Mouse (Mus musculus) bone marrow, adult 2 months (tissue): ENCODE measurements around the gene Tmem117. TPM values are rescaled to one million over a fixed set of nuclear protein-coding genes. Genes with fewer than 3 reads are reported as not detected.

Source experiments
- H3K27ac ChIP-seq: fragments of 200-500 bp; 2 replicates; pipeline ENCODE4 v1.5.1; 2012; ENCODE audit warnings: low read depth, mild to moderate bottlenecking, control low read depth, inconsistent platforms, low read length; ENCODE audit not compliant: control insufficient read depth, poor library complexity, insufficient read depth
- H3K4me1 ChIP-seq: fragments of 200-500 bp; 2 replicates; pipeline ENCODE4 v1.6.1; 2011; ENCODE audit warnings: low read length; ENCODE audit not compliant: control insufficient read depth, insufficient read depth
- H3K4me3 ChIP-seq: fragments of 200-500 bp; replicated peaks from 2 replicates; pipeline ENCODE3; 2011; ENCODE audit warnings: mild to moderate bottlenecking, low read depth, low read length, control low read depth; ENCODE audit not compliant: control insufficient read depth
- CTCF ChIP-seq: fragments of 200-500 bp; IDR thresholded peaks from 2 replicates; pipeline ENCODE4 v1.5.1; 2011; ENCODE audit warnings: low read length, control low read depth; ENCODE audit not compliant: control insufficient read depth, insufficient read depth
- POLR2A ChIP-seq: fragments of 200-500 bp; IDR thresholded peaks from 2 replicates; pipeline ENCODE4 v1.6.1; 2011; ENCODE audit warnings: low read depth, mild to moderate bottlenecking, control low read depth, low read length, borderline replicate concordance; ENCODE audit not compliant: control insufficient read depth
- WGBS: fragments of 180-500 bp; shearing (Covaris S2); methylation state at CpG from one replicate; pipeline ENCODE4 v1.1.7; 2018; 5-methylcytosine and 5-hydroxymethylcytosine counted together
- polyA plus RNA-seq: library from polyadenylated mRNA; stranded (reverse); fragments of >200 nt; gene quantifications from 2 replicates; pipeline ENCODE4 v1.2.4, GENCODE M21; 2011; ENCODE audit warnings: low replicate concordance; ENCODE audit not compliant: missing spikeins, insufficient read depth, insufficient read length

Gene Tmem117
- polyA plus RNA-seq, 1 experiment = 2.0 TPM

- 77% methylated on average over 1 of the region's 1 CpGs for WGBS
- no peak for TF ChIP-seq CTCF
- no peak for TF ChIP-seq POLR2A
- no peaks in the 10 kb centered on the region for H3K4me1 ChIP-seq
Observed at GRCm38 (mm10) chr15:95068023-95068422, 439.0 kb downstream of the Tmem117 start.

GRCm38 (mm10) chr15:95068799-95069198 is 439.8 kb downstream of the Tmem117 start:
- TF ChIP-seq CTCF (no peak), POLR2A (no peak)
- H3K27ac ChIP-seq = no peak overlapping the region
- WGBS = 82% methylated on average over 1 of the region's 1 CpGs
- no peak overlapping the region for H3K4me3 ChIP-seq
- H3K4me1 ChIP-seq = no peaks in the 10 kb centered on the region

More at GRCm38 (mm10) chr15:95068023-95068422, 439.0 kb downstream of the Tmem117 start:
- Histone ChIP-seq H3K27ac (no peak overlapping the region), H3K4me3 (no peak overlapping the region)

- Histone ChIP-seq H3K4me1 (no peaks in the 10 kb centered on the region), H3K4me3 (no peak overlapping the region), H3K27ac (no peak overlapping the region)
- TF ChIP-seq POLR2A = no peak
- TF ChIP-seq CTCF = no peak
- 75% methylated on average over 7 of the region's 7 CpGs for WGBS
Observed at GRCm38 (mm10) chr15:95070881-95071280, 441.8 kb downstream of the Tmem117 start.

GRCm38 (mm10) chr15:95075356-95075755 is 446.3 kb downstream of the Tmem117 start:
- TF ChIP-seq POLR2A (no peak), CTCF (no peak)

GRCm38 (mm10) chr15:95081654-95082053 is 452.6 kb downstream of the Tmem117 start:
- WGBS = 81% methylated on average over 11 of the region's 11 CpGs
- no peak for TF ChIP-seq CTCF
- TF ChIP-seq POLR2A = no peak
- Histone ChIP-seq H3K27ac (no peak overlapping the region), H3K4me1 (no peaks in the 10 kb centered on the region), H3K4me3 (no peak overlapping the region)

More at GRCm38 (mm10) chr15:95075356-95075755, 446.3 kb downstream of the Tmem117 start:
- Histone ChIP-seq H3K27ac (no peak overlapping the region), H3K4me1 (no peaks in the 10 kb centered on the region), H3K4me3 (no peak overlapping the region)
- 84% methylated on average over 12 of the region's 12 CpGs for WGBS

- TF ChIP-seq CTCF (no peak), POLR2A (no peak)
- Histone ChIP-seq H3K4me1 (no peaks in the 10 kb centered on the region), H3K4me3 (no peak overlapping the region), H3K27ac (no peak overlapping the region)
- WGBS = 77% methylated on average over 7 of the region's 7 CpGs
Observed at GRCm38 (mm10) chr15:95085962-95086361, 456.9 kb downstream of the Tmem117 start.

- no peaks in the 10 kb centered on the region for H3K4me1 ChIP-seq
- 77% methylated on average over 7 of the region's 7 CpGs for WGBS
Observed at GRCm38 (mm10) chr15:95100133-95100532, 471.1 kb downstream of the Tmem117 start.

GRCm38 (mm10) chr15:95101522-95101921 is 472.5 kb downstream of the Tmem117 start:
- Histone ChIP-seq H3K27ac (no peak overlapping the region), H3K4me1 (no peaks in the 10 kb centered on the region), H3K4me3 (no peak overlapping the region)
- TF ChIP-seq POLR2A (no peak), CTCF (no peak)

More at GRCm38 (mm10) chr15:95100133-95100532, 471.1 kb downstream of the Tmem117 start:
- TF ChIP-seq POLR2A = no peak
- no peak for TF ChIP-seq CTCF
- no peak overlapping the region for H3K27ac ChIP-seq
- H3K4me3 ChIP-seq = no peak overlapping the region

- H3K4me3 ChIP-seq = no peak overlapping the region
- WGBS = 72% methylated on average over 8 of the region's 8 CpGs
- TF ChIP-seq CTCF = no peak
- TF ChIP-seq POLR2A = no peak
- no peaks in the 10 kb centered on the region for H3K4me1 ChIP-seq
- H3K27ac ChIP-seq = no peak overlapping the region
Observed at GRCm38 (mm10) chr15:95107246-95107809, 478.3 kb downstream of the Tmem117 start.
